Mouse (Mus musculus) kidney, adult 2 months (tissue): ENCODE data around the gene Padi1. TPM values are rescaled to one million over a fixed set of nuclear protein-coding genes. Genes with fewer than 3 reads are reported as not detected.
A peak's percentile ranks its signal among the peaks of the same experiment; 100 is the strongest.

Experiments
- DNase-seq: peaks from one replicate; pipeline ENCODE4 v3.0.0; 2021
- H3K27ac ChIP-seq: fragments of 200-500 bp; 2 replicates; pipeline ENCODE4 v1.5.1; 2012; ENCODE audit warnings: low read depth, low read length, control low read depth, inconsistent platforms; ENCODE audit not compliant: insufficient read depth
- H3K27me3 ChIP-seq: fragments of 200-500 bp; replicated peaks from 2 replicates; pipeline ENCODE4 v1.6.1; 2012; ENCODE audit warnings: mild to moderate bottlenecking, moderate library complexity, low read length, inconsistent platforms; ENCODE audit not compliant: control insufficient read depth, insufficient read depth
- H3K36me3 ChIP-seq: fragments of 200-500 bp; 2 replicates; pipeline ENCODE4 v1.6.1; 2012; ENCODE audit warnings: mild to moderate bottlenecking, moderate library complexity, low read length, inconsistent platforms; ENCODE audit not compliant: control insufficient read depth, insufficient read depth
- H3K4me1 ChIP-seq: fragments of 200-500 bp; 2 replicates; pipeline ENCODE4 v1.6.1; 2011; ENCODE audit warnings: low read length; ENCODE audit not compliant: control insufficient read depth, insufficient read depth
- H3K4me3 ChIP-seq: fragments of 200-500 bp; 2 replicates; pipeline ENCODE4 v1.5.1; 2011; ENCODE audit warnings: mild to moderate bottlenecking, low read depth, low read length, control low read depth; ENCODE audit not compliant: insufficient read depth
- CTCF ChIP-seq: fragments of 200-500 bp; conservative IDR thresholded peaks from 2 replicates; pipeline ENCODE4 v1.5.1; 2011; ENCODE audit warnings: low read depth, mild to moderate bottlenecking, control low read depth, low read length, moderate library complexity, mixed read lengths; ENCODE audit not compliant: insufficient read depth, insufficient read length
- POLR2A ChIP-seq: fragments of 200-500 bp; IDR thresholded peaks from one replicate; pipeline ENCODE4 v1.6.1; 2011; ENCODE audit warnings: low read depth, low read length, control low read depth
- WGBS: fragments of 180-500 bp; shearing (Covaris S2); methylation state at CpG from one replicate; pipeline ENCODE4 v1.1.7; 2018; 5-methylcytosine and 5-hydroxymethylcytosine counted together
- polyA plus RNA-seq: library from polyadenylated mRNA; depleted of rRNA; stranded (reverse); fragments of >200 nt; gene quantifications from 2 replicates; pipeline ENCODE4 v1.2.3, GENCODE M21; 2012

Padi1 gene
- polyA plus RNA-seq, 1 experiment, result 0.13 TPM

- H3K36me3 ChIP-seq, result no peaks in the 10 kb centered on the region
- WGBS, result 53% methylated on average over 8 of the region's 8 CpGs
- H3K27ac ChIP-seq, result no peak overlapping the region
- H3K4me1 ChIP-seq, result no peaks in the 10 kb centered on the region
- H3K27me3 ChIP-seq, result no peaks in the 10 kb centered on the region
- DNase-seq, result no peak
- no peak for TF ChIP-seq POLR2A
- TF ChIP-seq CTCF, result no peak
- no peak overlapping the region for H3K4me3 ChIP-seq
Observed at GRCm38 (mm10) chr4:140812191-140812590, 33.4 kb downstream of the Padi1 start.

DNA sequence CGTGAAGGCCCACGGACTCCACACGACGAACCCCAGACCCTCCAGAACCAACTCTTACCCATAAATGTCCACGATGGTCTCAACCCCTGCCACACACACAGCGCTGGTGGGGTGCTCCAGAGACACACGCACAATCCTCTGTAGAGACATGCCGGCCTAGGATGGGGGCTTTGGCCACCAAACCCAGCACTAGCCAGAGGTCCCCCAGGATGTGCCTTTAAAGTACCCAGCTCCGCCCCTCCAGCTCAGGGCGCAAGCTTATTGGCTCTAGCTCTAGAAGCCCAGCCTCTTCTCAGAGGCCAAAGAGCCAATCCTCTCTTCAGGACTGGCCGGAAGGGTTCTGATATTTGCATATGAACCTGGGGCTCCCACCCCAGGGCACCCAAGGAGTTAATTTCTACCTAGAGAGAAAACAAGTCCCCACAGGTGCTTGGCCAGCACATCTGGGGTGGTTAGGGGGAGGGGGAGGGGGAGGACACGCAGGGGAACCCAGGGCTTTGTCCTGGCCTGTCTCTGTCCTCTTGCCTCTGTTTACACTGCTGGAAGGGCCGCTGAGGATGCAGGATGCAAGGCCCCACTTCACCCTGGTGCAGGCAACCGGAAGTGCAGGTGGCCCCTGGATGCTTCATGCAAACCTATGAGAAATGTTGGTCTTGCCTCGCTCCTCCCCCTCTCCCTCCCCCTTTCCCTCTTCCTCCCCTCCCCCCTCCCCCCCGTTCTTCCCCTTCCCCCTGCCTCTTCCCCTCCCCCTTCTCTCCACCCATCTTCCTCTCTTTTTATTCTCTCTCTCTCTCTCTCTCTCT lies 34.9 kb downstream of the Padi1 start, which contains the start of gene Padi3:
TSS of gene Padi3 (minus strand) at position 191 of the 803 bp plus-strand sequence.
- 80% methylated on average over 14 of the region's 16 CpGs for WGBS
- Histone ChIP-seq H3K36me3 (no peaks in the 10 kb centered on the region), H3K27ac (no peak within 1 kb of the TSS), H3K27me3 (no peaks in the 10 kb centered on the region), H3K4me1 (no peaks in the 10 kb centered on the region), H3K4me3 (no peak within 1 kb of the TSS)
- DNase-seq, result no peak
- TF ChIP-seq POLR2A (no peak), CTCF (no peak)

GRCm38 (mm10) chr4:140809118-140809517 lies 36.5 kb downstream of the Padi1 start:
- H3K4me3 ChIP-seq, result no peak overlapping the region
- no peaks in the 10 kb centered on the region for H3K4me1 ChIP-seq
- H3K27ac ChIP-seq, result no peak overlapping the region
- H3K36me3 ChIP-seq, result no peaks in the 10 kb centered on the region
- no peak for DNase-seq
- H3K27me3 ChIP-seq, result no peaks in the 10 kb centered on the region
- TF ChIP-seq CTCF, result no peak
- TF ChIP-seq POLR2A, result no peak
- WGBS, result 61% methylated on average over 8 of the region's 8 CpGs

GRCm38 (mm10) chr4:140804601-140805000 lies 41.0 kb downstream of the Padi1 start:
- Histone ChIP-seq H3K4me3 (no peak overlapping the region), H3K4me1 (no peaks in the 10 kb centered on the region), H3K36me3 (no peaks in the 10 kb centered on the region), H3K27ac (no peak overlapping the region), H3K27me3 (no peaks in the 10 kb centered on the region)
- WGBS, result 50% methylated on average over 9 of the region's 9 CpGs
- DNase-seq, result no peak
- no peak for TF ChIP-seq POLR2A
- no peak for TF ChIP-seq CTCF

DNA sequence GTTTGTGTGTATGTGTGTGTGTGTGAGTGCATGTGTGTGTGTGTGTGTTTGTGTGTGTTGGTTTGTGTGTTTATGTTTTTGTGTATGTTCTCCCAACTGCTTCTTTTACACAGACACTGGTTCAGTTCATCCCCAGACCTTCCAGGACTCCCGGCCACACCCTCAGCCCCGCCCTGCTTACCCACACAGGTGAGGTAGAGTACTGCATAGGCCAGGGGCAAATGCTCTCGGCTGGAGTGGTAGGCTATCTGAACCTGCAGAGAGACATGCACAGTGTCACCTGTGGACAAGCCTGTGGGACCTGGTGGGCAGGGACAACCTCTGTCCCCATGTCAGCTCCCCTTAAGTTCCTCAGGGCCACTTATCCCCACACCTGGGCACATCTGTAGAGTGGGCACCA lies 44.2 kb downstream of the Padi1 start:
- Histone ChIP-seq H3K36me3 (no peaks in the 10 kb centered on the region), H3K27me3 (no peaks in the 10 kb centered on the region), H3K27ac (no peak overlapping the region), H3K4me3 (no peak overlapping the region), H3K4me1 (no peaks in the 10 kb centered on the region)
- no peak for DNase-seq
- 84% methylated on average over 3 of the region's 3 CpGs for WGBS
- TF ChIP-seq POLR2A, result no peak
- TF ChIP-seq CTCF, result no peak

- Histone ChIP-seq H3K27me3 (no peaks in the 10 kb centered on the region), H3K4me1 (no peaks in the 10 kb centered on the region), H3K4me3 (no peak overlapping the region), H3K27ac (no peak overlapping the region), H3K36me3 (no peaks in the 10 kb centered on the region)
- peak; percentile 14 for DNase-seq
- 65% methylated on average over 3 of the region's 3 CpGs for WGBS
- TF ChIP-seq POLR2A (no peak), CTCF (no peak)
Observed at GRCm38 (mm10) chr4:140796786-140797185, 48.8 kb downstream of the Padi1 start.

- Histone ChIP-seq H3K27me3 (no peaks in the 10 kb centered on the region), H3K27ac (no peak overlapping the region), H3K4me1 (no peaks in the 10 kb centered on the region), H3K4me3 (no peak overlapping the region), H3K36me3 (no peaks in the 10 kb centered on the region)
- no peak for TF ChIP-seq POLR2A
- no peak for TF ChIP-seq CTCF
- DNase-seq, result no peak
- WGBS, result 78% methylated on average over 9 of the region's 9 CpGs
Observed at GRCm38 (mm10) chr4:140794678-140795077, 50.9 kb downstream of the Padi1 start.
